Mouse (Mus musculus) hindbrain, embryonic 14.5 days (tissue): ENCODE data around the gene Adamtsl5. TPM values are rescaled to one million over a fixed set of nuclear protein-coding genes. Genes with fewer than 3 reads are reported as not detected.
A peak's percentile ranks its signal among the peaks of the same experiment; 100 is the strongest.

Experiments used
- ATAC-seq: fragments of 200-750 bp; cut with Nextera tagmentation; 2 replicates; pipeline ENCODE4 v1.8.0; 2017; ENCODE audit warnings: moderate number of reproducible peaks, mild to moderate bottlenecking, moderate TSS enrichment, moderate library complexity; ENCODE audit not compliant: low FRiP score
- DNase-seq: peaks from one replicate; pipeline ENCODE4 v3.0.0-alpha.2; 2015; ENCODE audit warnings: low spot score
- H3K27ac ChIP-seq: fragments of 300-500 bp; sonication (generic); 2 replicates; pipeline ENCODE4 v1.5.1; 2014; ENCODE audit warnings: mild to moderate bottlenecking, moderate library complexity
- H3K27me3 ChIP-seq: fragments of 300-500 bp; sonication (generic); 2 replicates; pipeline ENCODE4 v1.6.1; 2014; ENCODE audit warnings: mild to moderate bottlenecking, low read length, mixed read lengths; ENCODE audit not compliant: control insufficient read depth, insufficient read depth
- H3K36me3 ChIP-seq: fragments of 300-500 bp; sonication (generic); replicated peaks from 2 replicates; pipeline ENCODE4 v1.6.1; 2014; ENCODE audit not compliant: control insufficient read depth, insufficient read depth
- H3K4me1 ChIP-seq: fragments of 300-500 bp; sonication (generic); replicated peaks from 2 replicates; pipeline ENCODE4 v1.6.1; 2014; ENCODE audit warnings: antibody characterized with exemption, low read length, mixed read lengths; ENCODE audit not compliant: control insufficient read depth, insufficient read depth
- H3K4me2 ChIP-seq: fragments of 300-500 bp; sonication (generic); replicated peaks from 2 replicates; pipeline ENCODE4 v1.6.1; 2014; ENCODE audit warnings: mild to moderate bottlenecking, moderate library complexity
- H3K4me3 ChIP-seq: fragments of 300-500 bp; sonication (generic); replicated peaks from 2 replicates; pipeline ENCODE4 v1.5.1; 2014; ENCODE audit warnings: mild to moderate bottlenecking, low read length
- H3K9ac ChIP-seq: fragments of 300-500 bp; sonication (generic); 2 replicates; pipeline ENCODE4 v1.6.1; 2014
- H3K9me3 ChIP-seq: fragments of 300-500 bp; sonication (generic); 2 replicates; pipeline ENCODE4 v1.6.1; 2016; ENCODE audit warnings: low read length; ENCODE audit not compliant: control insufficient read depth
- WGBS: fragments of 180-500 bp; shearing (Covaris S2); extraction: QIAGEN DNeasy Blood & Tissue Kit; methylation state at CpG from one replicate; pipeline ENCODE4 v1.1.7; 2014; 5-methylcytosine and 5-hydroxymethylcytosine counted together
- polyA plus RNA-seq: library from polyadenylated mRNA; unstranded; fragments of >200 nt; fragmentation: Nextera tagmentation; extraction: Ambion mirVana; gene quantifications from 2 replicates; pipeline ENCODE4 v1.2.1, GENCODE M21; 2014

Gene Adamtsl5
- polyA plus RNA-seq, 1 experiment from 2014 or later, result 0.84 TPM

- 10% methylated on average over 21 of the region's 21 CpGs for WGBS
- Histone ChIP-seq H3K9ac (no peak overlapping the region), H3K27ac (no peak overlapping the region), H3K4me1 (peaks cover 14% of the 10 kb centered on the region), H3K36me3 (no peaks in the 10 kb centered on the region), H3K27me3 (peaks cover 60% of the 10 kb centered on the region), H3K9me3 (no peaks in the 10 kb centered on the region), H3K4me2 (no peak overlapping the region), H3K4me3 (no peak overlapping the region; the same call in 1 of the 2 replicates)
- DNase-seq, result no peak
- ATAC-seq, result no peak
Observed at GRCm38 (mm10) chr10:80341026-80341425, 7.2 kb downstream of the Adamtsl5 start.

DNA sequence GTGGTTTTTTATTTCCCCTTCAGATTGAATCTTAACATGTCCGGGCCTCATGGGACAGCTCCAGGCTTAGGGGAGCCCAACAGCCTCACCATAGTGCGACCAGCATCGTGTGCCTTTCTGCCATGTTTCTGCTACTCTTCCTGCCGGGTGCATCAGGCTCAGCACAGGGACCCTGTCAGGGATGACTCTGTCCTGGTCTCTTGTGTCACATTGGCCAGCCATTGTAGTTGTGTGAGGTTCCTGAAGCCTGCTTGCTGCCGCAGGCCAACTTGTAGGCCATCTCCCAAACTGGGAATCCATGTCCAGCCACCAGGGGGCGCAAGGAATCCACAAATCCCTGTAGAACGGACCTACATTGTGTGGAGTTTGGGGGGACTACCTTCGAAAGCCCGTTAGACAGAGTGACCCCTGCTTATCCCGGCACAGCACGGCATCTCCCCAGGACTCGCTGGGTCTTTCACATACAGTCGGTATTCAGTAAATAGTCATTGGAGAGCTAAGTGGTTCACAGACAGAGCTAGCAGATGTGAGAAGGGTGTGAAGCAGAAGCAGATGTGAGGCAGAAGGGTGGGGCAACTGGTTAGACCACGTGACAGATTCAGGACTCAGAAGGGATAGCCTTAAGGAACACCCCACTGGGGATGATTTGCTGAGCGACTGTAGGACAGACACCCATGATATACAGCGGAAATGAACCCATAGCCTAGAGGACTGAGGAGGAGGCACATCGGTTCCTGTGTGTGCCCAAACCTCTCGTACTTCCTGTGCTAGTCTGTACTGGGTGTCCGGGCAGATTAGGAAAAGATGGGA, 8.1 kb downstream of the Adamtsl5 start:
- 25% methylated on average over 19 of the region's 19 CpGs for WGBS
- Histone ChIP-seq H3K4me3 (no peak overlapping the region), H3K9me3 (no peaks in the 10 kb centered on the region), H3K4me2 (no peak overlapping the region), H3K27ac (no peak overlapping the region), H3K27me3 (peaks cover 51% of the 10 kb centered on the region), H3K4me1 (peaks cover 14% of the 10 kb centered on the region), H3K36me3 (no peaks in the 10 kb centered on the region), H3K9ac (no peak overlapping the region)
- DNase-seq, result peak; percentile 89
- ATAC-seq, result no peak

- ATAC-seq, result no peak
- WGBS, result 93% methylated on average over 12 of the region's 12 CpGs
- H3K4me2 ChIP-seq, result no peak overlapping the region
Observed at GRCm38 (mm10) chr10:80336263-80336662, 11.9 kb downstream of the Adamtsl5 start.

DNA sequence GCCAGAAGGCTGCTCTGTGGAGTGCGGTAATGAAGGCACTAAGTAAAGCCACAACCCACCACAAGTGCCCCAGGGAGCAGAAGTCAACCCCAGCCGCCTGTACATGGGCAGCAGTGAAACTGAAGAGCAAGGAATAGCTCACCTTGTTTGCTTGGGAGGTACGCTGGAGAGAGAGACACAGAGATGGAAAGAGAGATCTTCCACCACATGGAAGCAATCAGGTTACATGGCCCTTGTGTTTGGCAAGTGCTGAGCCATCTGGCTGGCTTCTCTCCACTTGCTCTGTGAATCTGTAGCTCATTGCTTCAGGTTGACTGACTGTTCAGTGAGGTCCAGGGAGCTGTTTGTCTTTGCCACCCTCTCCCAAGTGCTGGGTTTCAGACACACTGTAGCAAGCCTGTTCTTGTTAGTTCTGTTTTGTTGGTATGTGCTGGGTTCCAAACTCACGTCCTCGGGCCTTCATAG, 15.7 kb downstream of the Adamtsl5 start:
- DNase-seq (no peak), ATAC-seq (no peak)
- 79% methylated on average over 5 of the region's 5 CpGs for WGBS
- Histone ChIP-seq H3K4me3 (no peak overlapping the region), H3K27ac (no peak overlapping the region), H3K9me3 (no peaks in the 10 kb centered on the region), H3K4me2 (no peak overlapping the region), H3K4me1 (no peaks in the 10 kb centered on the region; the same call in 1 of the 2 replicates), H3K27me3 (no peaks in the 10 kb centered on the region), H3K36me3 (no peaks in the 10 kb centered on the region), H3K9ac (no peak overlapping the region)

More at GRCm38 (mm10) chr10:80336263-80336662, 11.9 kb downstream of the Adamtsl5 start:
- Histone ChIP-seq H3K9ac (no peak overlapping the region), H3K27ac (no peak overlapping the region), H3K27me3 (peaks cover 12% of the 10 kb centered on the region), H3K4me1 (no peaks in the 10 kb centered on the region), H3K36me3 (no peaks in the 10 kb centered on the region), H3K4me3 (no peak overlapping the region), H3K9me3 (no peaks in the 10 kb centered on the region)
- no peak for DNase-seq

DNA sequence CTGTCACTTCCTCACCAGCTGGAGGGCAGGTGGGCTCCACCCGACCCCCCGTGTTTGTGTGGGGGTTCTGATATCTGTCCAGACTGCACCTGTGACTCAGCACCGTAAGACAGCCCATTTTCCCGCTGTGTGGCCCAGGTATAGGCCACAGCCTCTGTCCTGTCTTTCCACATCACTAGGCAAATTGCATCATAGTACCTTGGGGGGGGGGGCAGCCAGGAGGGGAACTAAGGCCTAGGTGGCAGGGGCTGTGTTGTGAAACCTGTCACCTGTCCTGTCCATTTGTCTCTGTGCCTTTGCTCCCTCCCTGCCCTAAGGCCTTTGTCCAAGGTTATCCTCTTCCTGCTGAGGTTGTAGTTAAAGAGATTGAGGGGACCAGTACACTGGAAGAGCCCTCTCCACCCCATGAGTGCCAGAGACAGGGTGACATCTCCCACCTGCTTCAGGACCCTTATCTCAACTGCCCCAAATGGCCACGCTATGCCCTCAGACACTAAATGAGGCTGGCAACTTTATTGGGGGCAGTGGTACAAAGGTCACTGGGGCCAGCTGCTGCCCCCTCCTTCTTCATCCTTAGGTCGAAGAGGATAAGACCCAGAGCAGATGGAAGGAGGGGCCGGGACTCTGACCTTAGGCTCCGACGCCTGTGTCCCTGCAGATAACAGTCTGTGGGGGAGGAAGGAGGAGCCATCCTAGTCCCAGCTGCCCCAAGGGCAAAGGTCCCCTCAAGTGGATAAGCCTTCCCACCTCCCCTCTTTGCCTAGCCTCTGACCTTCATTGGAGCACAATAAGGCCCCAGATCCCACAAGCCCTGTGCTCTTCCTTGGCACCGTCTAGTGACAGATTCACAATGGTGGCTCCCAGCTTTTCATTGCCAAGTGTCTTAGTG, 16.3 kb downstream of the Adamtsl5 start:
- Histone ChIP-seq H3K4me1 (no peaks in the 10 kb centered on the region; the same call in 1 of the 2 replicates), H3K4me2 (no peak overlapping the region), H3K9me3 (no peaks in the 10 kb centered on the region), H3K36me3 (no peaks in the 10 kb centered on the region), H3K27me3 (no peaks in the 10 kb centered on the region), H3K27ac (no peak overlapping the region), H3K4me3 (no peak overlapping the region), H3K9ac (no peak overlapping the region)
- ATAC-seq, result no peak
- DNase-seq, result no peak
- WGBS, result 70% methylated on average over 10 of the region's 10 CpGs

- H3K36me3 ChIP-seq, result no peaks in the 10 kb centered on the region
- H3K4me1 ChIP-seq, result no peaks in the 10 kb centered on the region; the same call in 1 of the 2 replicates
- no peaks in the 10 kb centered on the region for H3K9me3 ChIP-seq
- no peak overlapping the region for H3K9ac ChIP-seq
- H3K27ac ChIP-seq, result no peak overlapping the region
- H3K27me3 ChIP-seq, result no peaks in the 10 kb centered on the region
- ATAC-seq (no peak), DNase-seq (no peak)
- peak overlapping the region; percentile 21 for H3K4me2 ChIP-seq
- H3K4me3 ChIP-seq, result no peak overlapping the region
- WGBS, result 78% methylated on average over 2 of the region's 2 CpGs
Observed at GRCm38 (mm10) chr10:80330888-80331287, 17.3 kb downstream of the Adamtsl5 start.

- H3K27ac ChIP-seq, result no peak overlapping the region
- WGBS, result 1% methylated on average over 39 of the region's 41 CpGs
- no peak for ATAC-seq
Observed at GRCm38 (mm10) chr10:80330084-80330483, 18.1 kb downstream of the Adamtsl5 start.

DNA sequence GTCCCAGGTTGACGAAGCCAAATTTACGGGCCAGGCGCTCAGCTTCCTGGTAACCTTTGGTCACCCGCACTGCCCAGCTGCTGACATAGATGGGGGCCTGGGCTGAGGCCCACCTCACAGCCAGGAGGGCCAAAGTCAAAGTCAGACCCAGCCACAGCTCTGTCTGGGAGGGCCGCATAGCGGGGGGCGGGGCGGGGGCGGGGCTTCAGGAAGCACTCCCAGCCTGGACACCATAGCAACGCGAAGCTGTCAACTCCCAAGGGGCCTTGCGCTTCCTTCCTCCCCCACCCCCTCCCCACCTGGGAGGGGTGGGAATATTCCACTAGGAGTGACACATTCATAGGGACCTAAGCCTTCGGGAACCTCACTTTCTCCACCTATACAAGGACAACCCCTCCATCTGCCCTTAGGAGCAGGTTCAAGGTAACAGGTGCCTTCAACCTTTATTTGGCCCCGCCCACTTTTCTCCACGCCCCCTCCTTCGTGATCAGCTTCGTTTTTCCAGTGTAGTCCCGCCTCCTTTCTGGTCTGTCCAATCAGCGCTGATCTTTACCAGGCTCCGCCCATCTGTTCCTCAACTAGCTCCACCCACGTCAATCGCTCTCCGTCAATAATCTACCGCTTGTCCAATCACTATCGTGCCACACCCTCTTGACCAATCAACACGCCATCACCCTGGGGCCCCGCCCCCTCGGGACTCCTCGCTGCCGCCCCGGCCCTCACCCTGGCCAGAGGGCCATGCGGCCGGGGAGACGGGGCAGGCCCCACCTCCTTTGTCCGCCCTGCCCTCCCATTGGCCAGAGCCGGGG, 18.7 kb downstream of the Adamtsl5 start, which contains the start of the genes Pcsk4 and Reep6:
TSS of gene Pcsk4 (minus strand) at position 226 of the 809 bp plus-strand sequence.
TSS of gene Reep6 (plus strand) at position 681 of the 809 bp plus-strand sequence.
- 4% methylated on average over 36 of the region's 36 CpGs for WGBS
- H3K9ac ChIP-seq, result peak within 1 kb of the TSS; percentile 58
- peak; percentile 93 for ATAC-seq

More at GRCm38 (mm10) chr10:80330084-80330483, 18.1 kb downstream of the Adamtsl5 start:
- H3K9ac ChIP-seq, result peak overlapping the region; percentile 58
- H3K4me3 ChIP-seq, result peak overlapping the region; percentile 43
- peak overlapping the region; percentile 87 for H3K4me2 ChIP-seq
- no peaks in the 10 kb centered on the region for H3K9me3 ChIP-seq
- H3K36me3 ChIP-seq, result no peaks in the 10 kb centered on the region
- 0 out of 2 replicates have a peak, but pooled peaks cover under 1% of the 10 kb centered on the region for H3K27me3 ChIP-seq
- no peaks in the 10 kb centered on the region; the same call in 1 of the 2 replicates for H3K4me1 ChIP-seq
- no peak for DNase-seq

More for the DNA sequence above, 18.7 kb downstream of the Adamtsl5 start, which contains the start of the genes Pcsk4 and Reep6:
- Histone ChIP-seq H3K9me3 (no peaks in the 10 kb centered on the region), H3K27ac (no peak within 1 kb of the TSS), H3K4me2 (peak within 1 kb of the TSS; percentile 87), H3K4me3 (peak within 1 kb of the TSS; percentile 43), H3K36me3 (no peaks in the 10 kb centered on the region), H3K4me1 (no peaks in the 10 kb centered on the region; the same call in 1 of the 2 replicates), H3K27me3 (0 out of 2 replicates have a peak, but pooled peaks cover 6% of the 10 kb centered on the region)
- DNase-seq, result peak; percentile 90
